Mouse (Mus musculus): Measurements from ENCODE around the gene Pkn1. TPM values are rescaled to one million over a fixed set of nuclear protein-coding genes. Genes with fewer than 3 reads are reported as not detected.

Gene Pkn1
- total and polyA plus RNA-seq, 3 experiments = 33.5 to 73.2 (median 41.2) TPM

DNA sequence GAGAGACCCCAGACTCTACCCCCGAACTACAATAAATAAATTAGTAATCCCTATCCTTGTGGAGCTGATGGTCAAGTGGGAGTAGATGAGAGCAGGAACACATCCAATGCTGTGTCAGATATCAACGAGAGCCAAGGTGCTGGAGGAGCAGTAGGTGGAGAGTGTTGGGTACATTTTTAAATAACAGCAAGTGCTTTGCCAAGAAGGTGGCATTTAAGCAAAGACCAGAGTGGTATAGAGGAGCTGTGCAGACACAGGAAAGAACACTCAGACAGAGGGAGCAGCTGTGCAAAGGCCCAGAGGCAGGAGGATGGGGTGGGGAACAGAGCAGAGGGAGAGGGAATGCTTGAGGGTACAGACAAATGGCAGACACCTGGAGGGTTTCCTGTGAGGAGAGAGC lies 81.9 kb downstream of the Pkn1 start:
- H3K4me1 ChIP-seq (ENCODE audit: control insufficient read depth in 1 of 2, insufficient read depth in 2 of 2, low read length in 2 of 2) = peaks cover 3 to 9% of the 10 kb centered on the region in 2 experiments; a peak in 3 of 4 replicates
- TF ChIP-seq TCF12 (IDR thresholded peaks at IDR 0.05; ENCODE audit: low read depth, low read length) (no peak), HCFC1 (IDR thresholded peaks at IDR 0.05; ENCODE audit: low read depth, low read length) (no peak), MXI1 (IDR thresholded peaks at IDR 0.05; ENCODE audit: low read depth, low read length) (no peak), ZMIZ1 (IDR thresholded peaks at IDR 0.05; ENCODE audit: low read depth, low read length) (no peak), MAZ (IDR thresholded peaks at IDR 0.05; ENCODE audit: low read depth, low read length) (no peak), MAFK (IDR thresholded peaks at IDR 0.05; ENCODE audit: borderline replicate concordance, low read depth, low read length) (no peak), MEF2A (IDR thresholded peaks at IDR 0.05; ENCODE audit: extremely low read depth, insufficient replicate concordance, low read depth, low read length, poor library complexity, severe bottlenecking) (no peak), POLR2AphosphoS5 (IDR thresholded peaks at IDR 0.05; ENCODE audit: borderline replicate concordance, low read depth, low read length) (no peak), RCOR1 (IDR thresholded peaks at IDR 0.05; ENCODE audit: low read depth, low read length) (no peak), MYB (IDR thresholded peaks at IDR 0.05; ENCODE audit: low read depth, low read length) (no peak), EP300 (IDR thresholded peaks at IDR 0.05; ENCODE audit: low read depth in 1 of 2, low read length in 2 of 2) (no peak), POLR2A (IDR thresholded peaks at IDR 0.05; ENCODE audit: control insufficient read depth in 1 of 2, insufficient read depth in 1 of 2, low read depth in 1 of 2, low read length in 2 of 2, poor library complexity in 1 of 2) (no peak)
- peaks cover 0 to 8% of the 10 kb centered on the region in 2 experiments; a peak in 3 of 4 replicates for H3K36me3 ChIP-seq (ENCODE audit: control insufficient read depth in 1 of 2, insufficient read depth in 2 of 2, low read length in 2 of 2)
- no peaks in the 10 kb centered on the region for H3K9me3 ChIP-seq (replicated peaks; ENCODE audit: insufficient read depth, low read length)
- no peaks in the 10 kb centered on the region; the same call in 1 of the 2 replicates for H3K79me2 ChIP-seq (ENCODE audit: control insufficient read depth, insufficient read depth, low read length, poor library complexity)
- no peak overlapping the region for H3K4me3 ChIP-seq (ENCODE audit: control insufficient read depth in 1 of 2, insufficient read depth in 1 of 2, low read depth in 2 of 2, low read length in 2 of 2)
- H3K9ac ChIP-seq (ENCODE audit: control insufficient read depth, low read depth, low read length, poor library complexity, severe bottlenecking) = no peak overlapping the region
- no peaks in the 10 kb centered on the region for H3K27me3 ChIP-seq (ENCODE audit: control insufficient read depth in 1 of 2, insufficient read depth in 2 of 2, low read length in 2 of 2)
- H3K27ac ChIP-seq (ENCODE audit: control insufficient read depth, low read depth, low read length) = no peak overlapping the region
- DNase-seq (ENCODE audit: low read depth, low spot score) = no peak

- TF ChIP-seq MAX (IDR thresholded peaks at IDR 0.05; ENCODE audit: low read length) = no peak
- no peak for TF ChIP-seq USF2 (IDR thresholded peaks at IDR 0.05; ENCODE audit: borderline replicate concordance in 1 of 2, insufficient read depth in 1 of 2, low read depth in 1 of 2, low read length in 2 of 2)
- no peak for TF ChIP-seq ETS1 (IDR thresholded peaks at IDR 0.05; ENCODE audit: low read depth, low read length)
- TF ChIP-seq ELF1 (IDR thresholded peaks at IDR 0.05; ENCODE audit: low read depth, low read length) = no peak
- TF ChIP-seq POLR2AphosphoS2 (IDR thresholded peaks at IDR 0.05; ENCODE audit: low read length) = no peak
- TF ChIP-seq HCFC1 (IDR thresholded peaks at IDR 0.05; ENCODE audit: low read depth, low read length) = no peak
- TF ChIP-seq MAFK (IDR thresholded peaks at IDR 0.05; ENCODE audit: borderline replicate concordance, low read depth, low read length) = no peak
- no peak for TF ChIP-seq MEF2A (IDR thresholded peaks at IDR 0.05; ENCODE audit: extremely low read depth, insufficient replicate concordance, low read depth, low read length, poor library complexity, severe bottlenecking)
- TF ChIP-seq ZKSCAN1 (IDR thresholded peaks at IDR 0.05; ENCODE audit: low read depth, low read length) = no peak
- no peak for TF ChIP-seq NELFE (IDR thresholded peaks at IDR 0.05; ENCODE audit: low read depth, low read length)
- TF ChIP-seq MYB (IDR thresholded peaks at IDR 0.05; ENCODE audit: low read depth, low read length) = no peak
- TF ChIP-seq RCOR1 (IDR thresholded peaks at IDR 0.05; ENCODE audit: low read depth, low read length) = no peak
- no peak for TF ChIP-seq ZC3H11A (IDR thresholded peaks at IDR 0.05; ENCODE audit: low read depth, low read length)
- peaks cover 1 to 4% of the 10 kb centered on the region in 2 experiments for H3K36me3 ChIP-seq (ENCODE audit: control insufficient read depth in 1 of 2, insufficient read depth in 2 of 2, low read length in 2 of 2)
- peaks cover under 1 to 4% of the 10 kb centered on the region in 2 experiments; a peak in 2 of 4 replicates for H3K4me1 ChIP-seq (ENCODE audit: control insufficient read depth in 1 of 2, insufficient read depth in 2 of 2, low read length in 2 of 2)
- DNase-seq (ENCODE audit: low read depth, low spot score) = no peak
- no peak overlapping the region for H3K27ac ChIP-seq (ENCODE audit: control insufficient read depth, low read depth, low read length)
- no peaks in the 10 kb centered on the region for H3K9me3 ChIP-seq (replicated peaks; ENCODE audit: insufficient read depth, low read length)
- no peak overlapping the region for H3K9ac ChIP-seq (ENCODE audit: control insufficient read depth, low read depth, low read length, poor library complexity, severe bottlenecking)
- H3K79me2 ChIP-seq (ENCODE audit: control insufficient read depth, insufficient read depth, low read length, poor library complexity) = no peaks in the 10 kb centered on the region
- H3K27me3 ChIP-seq (ENCODE audit: control insufficient read depth in 1 of 2, insufficient read depth in 2 of 2, low read length in 2 of 2) = no peaks in the 10 kb centered on the region
- no peak overlapping the region for H3K4me3 ChIP-seq (ENCODE audit: control insufficient read depth in 1 of 2, insufficient read depth in 1 of 2, low read depth in 2 of 2, low read length in 2 of 2)
Observed at GRCm38 (mm10) chr8:83616625-83617024, 82.4 kb downstream of the Pkn1 start.

Other genes with a start within 250 kb of the Pkn1 start
- 24.4 and 29.5 TPM in 2 replicates for gene Scoc, start 240.8 kb downstream of the Pkn1 start, total RNA-seq (2012; rRNA removed)
- gene Scoc, start 240.8 kb downstream of the Pkn1 start, polyA plus RNA-seq (2012; ENCODE audit: insufficient read depth in 1 of 2, insufficient read length in 2 of 2, low read depth in 1 of 2, low replicate concordance in 2 of 2, missing spikeins in 1 of 2) = 10 to 100 TPM in 1 of 2 experiments, not detected in 1; 14.7 TPM
- not detected in 2 replicates for gene Olfr370, start 163.4 kb downstream of the Pkn1 start, total RNA-seq (2012; rRNA removed)
- gene Olfr370, start 163.4 kb downstream of the Pkn1 start, polyA plus RNA-seq (2012; ENCODE audit: insufficient read depth in 1 of 2, insufficient read length in 2 of 2, low read depth in 1 of 2, low replicate concordance in 2 of 2, missing spikeins in 1 of 2) = under 1 TPM in 1 of 2 experiments, not detected in 1; 0.26 TPM
- 306 and 311 TPM in 2 replicates for gene Ndufb7, start 132.5 kb downstream of the Pkn1 start, total RNA-seq (2012; rRNA removed)
- gene Ndufb7, start 132.5 kb downstream of the Pkn1 start, polyA plus RNA-seq (2012; ENCODE audit: insufficient read depth in 1 of 2, insufficient read length in 2 of 2, low read depth in 1 of 2, low replicate concordance in 2 of 2, missing spikeins in 1 of 2) = 100 to 1,000 TPM in 1 of 2 experiments, not detected in 1; 194 TPM
- gene Tecr, start 91.2 kb downstream of the Pkn1 start, total RNA-seq (2012; rRNA removed) = 74.2 and 78.0 TPM in 2 replicates
- gene Tecr, start 91.2 kb downstream of the Pkn1 start, polyA plus RNA-seq (2012; ENCODE audit: insufficient read depth in 1 of 2, insufficient read length in 2 of 2, low read depth in 1 of 2, low replicate concordance in 2 of 2, missing spikeins in 1 of 2) = 100 to 1,000 TPM in 1 of 2 experiments, not detected in 1; 229 TPM
- 38.2 and 43.2 TPM in 2 replicates for gene Dnajb1, start 91.0 kb downstream of the Pkn1 start, total RNA-seq (2012; rRNA removed)
- gene Dnajb1, start 91.0 kb downstream of the Pkn1 start, polyA plus RNA-seq (2012; ENCODE audit: insufficient read depth in 1 of 2, insufficient read length in 2 of 2, low read depth in 1 of 2, low replicate concordance in 2 of 2, missing spikeins in 1 of 2) = 10 to 100 TPM in 1 of 2 experiments, not detected in 1; 56.6 TPM
- gene Gipc1, start 46.5 kb downstream of the Pkn1 start, total RNA-seq (2012; rRNA removed) = 34.3 and 38.6 TPM in 2 replicates
- gene Gipc1, start 46.5 kb downstream of the Pkn1 start, polyA plus RNA-seq (2012; ENCODE audit: insufficient read depth in 1 of 2, insufficient read length in 2 of 2, low read depth in 1 of 2, low replicate concordance in 2 of 2, missing spikeins in 1 of 2) = 10 to 100 TPM in 1 of 2 experiments, not detected in 1; 70.7 TPM
- gene Ptger1, start 32.5 kb downstream of the Pkn1 start, total RNA-seq (2012; rRNA removed) = 2.6 and 4.0 TPM in 2 replicates
- 1 to 10 TPM in 1 of 2 experiments, not detected in 1; 3.1 TPM for gene Ptger1, start 32.5 kb downstream of the Pkn1 start, polyA plus RNA-seq (2012; ENCODE audit: insufficient read depth in 1 of 2, insufficient read length in 2 of 2, low read depth in 1 of 2, low replicate concordance in 2 of 2, missing spikeins in 1 of 2)
- gene Ddx39, start 16.0 kb upstream of the Pkn1 start, total RNA-seq (2012; rRNA removed) = 279 and 361 TPM in 2 replicates
- gene Ddx39, start 16.0 kb upstream of the Pkn1 start, polyA plus RNA-seq (2012; ENCODE audit: insufficient read depth in 1 of 2, insufficient read length in 2 of 2, low read depth in 1 of 2, low replicate concordance in 2 of 2, missing spikeins in 1 of 2) = 100 to 1,000 TPM; 272 to 304 TPM
- gene Adgre5, start 42.1 kb upstream of the Pkn1 start, total RNA-seq (2012; rRNA removed) = 16.1 and 18.5 TPM in 2 replicates
- 10 to 100 TPM in 1 of 2 experiments, not detected in 1; 21.4 TPM for gene Adgre5, start 42.1 kb upstream of the Pkn1 start, polyA plus RNA-seq (2012; ENCODE audit: insufficient read depth in 1 of 2, insufficient read length in 2 of 2, low read depth in 1 of 2, low replicate concordance in 2 of 2, missing spikeins in 1 of 2)
- 17.7 and 21.7 TPM in 2 replicates for gene Adgrl1, start 200.9 kb upstream of the Pkn1 start, total RNA-seq (2012; rRNA removed)
- 10 to 100 TPM in 1 of 2 experiments, not detected in 1; 35.3 TPM for gene Adgrl1, start 200.9 kb upstream of the Pkn1 start, polyA plus RNA-seq (2012; ENCODE audit: insufficient read depth in 1 of 2, insufficient read length in 2 of 2, low read depth in 1 of 2, low replicate concordance in 2 of 2, missing spikeins in 1 of 2)